Mouse (Mus musculus) forebrain, embryonic 10.5 days (tissue): ENCODE data around the gene Pkd2. TPM values are rescaled to one million over a fixed set of nuclear protein-coding genes. Genes with fewer than 3 reads are reported as not detected.
"Not testable (repeated sequence)": the region's sequence is repeated elsewhere in the genome, so short reads cannot be mapped to it uniquely, and the experiment has no call there.

Source experiments
- DNase-seq: peaks from one replicate; pipeline ENCODE4 v3.0.0-alpha.2; 2017; ENCODE audit warnings: low spot score; ENCODE audit errors: extremely low spot score
- H3K27ac ChIP-seq: fragments of 300-500 bp; sonication (generic); 2 replicates; pipeline ENCODE4 v1.5.1; 2016; ENCODE audit warnings: mild to moderate bottlenecking
- H3K27me3 ChIP-seq: fragments of 300-500 bp; sonication (generic); 2 replicates; pipeline ENCODE4 v1.6.1; 2016; ENCODE audit warnings: mild to moderate bottlenecking; ENCODE audit not compliant: poor library complexity, severe bottlenecking
- H3K36me3 ChIP-seq: fragments of 300-500 bp; sonication (generic); replicated peaks from 2 replicates; pipeline ENCODE4 v1.6.1; 2016; ENCODE audit warnings: mild to moderate bottlenecking, moderate library complexity
- H3K4me1 ChIP-seq: fragments of 300-500 bp; sonication (generic); 2 replicates; pipeline ENCODE4 v1.6.1; 2016
- H3K4me3 ChIP-seq: fragments of 300-500 bp; sonication (generic); 2 replicates; pipeline ENCODE4 v1.5.1; 2016; ENCODE audit warnings: mild to moderate bottlenecking, moderate library complexity
- H3K9me3 ChIP-seq: fragments of 300-500 bp; sonication (generic); 2 replicates; pipeline ENCODE4 v1.6.1; 2016; ENCODE audit warnings: mild to moderate bottlenecking, moderate library complexity
- WGBS: fragments of 180-500 bp; shearing (Covaris S2); methylation state at CpG from one replicate; pipeline ENCODE4 v1.1.7; 2016; 5-methylcytosine and 5-hydroxymethylcytosine counted together
- polyA plus RNA-seq: library from polyadenylated mRNA; unstranded; fragments of >200 nt; fragmentation: Nextera tagmentation; extraction: Ambion mirVana; gene quantifications from 2 replicates; pipeline ENCODE4 v1.2.1, GENCODE M21; 2016

Gene Pkd2
- polyA plus RNA-seq, 1 experiment from 2014 or later, result 7.7 TPM

- Histone ChIP-seq H3K27ac (no peak overlapping the region), H3K4me1 (peaks cover 13% of the 10 kb centered on the region), H3K9me3 (no peaks in the 10 kb centered on the region), H3K4me3 (no peak overlapping the region), H3K27me3 (peaks cover 11% of the 10 kb centered on the region), H3K36me3 (no peaks in the 10 kb centered on the region)
- DNase-seq, result no peak
- WGBS, result 22% methylated on average over 3 of the region's 3 CpGs
Observed at GRCm38 (mm10) chr5:104446156-104446555, 13.1 kb upstream of the Pkd2 start.

- Histone ChIP-seq H3K27me3 (peaks cover 11% of the 10 kb centered on the region), H3K4me1 (peaks cover 13% of the 10 kb centered on the region)
- DNase-seq, H3K4me3 ChIP-seq, H3K36me3 ChIP-seq, H3K9me3 ChIP-seq, H3K27ac ChIP-seq: not testable (repeated sequence)
- WGBS, result 16% methylated on average over 6 of the region's 6 CpGs
Observed at GRCm38 (mm10) chr5:104448346-104448745, 10.9 kb upstream of the Pkd2 start.

- 37% methylated on average over 3 of the region's 3 CpGs for WGBS
- no peak for DNase-seq
- H3K27me3 ChIP-seq, result peaks cover 11% of the 10 kb centered on the region
- H3K9me3 ChIP-seq, result no peaks in the 10 kb centered on the region
- H3K4me1 ChIP-seq, result peaks cover 13% of the 10 kb centered on the region
- no peak overlapping the region for H3K4me3 ChIP-seq
- no peak overlapping the region for H3K27ac ChIP-seq
- no peaks in the 10 kb centered on the region for H3K36me3 ChIP-seq
Observed at GRCm38 (mm10) chr5:104449491-104449890, 9.8 kb upstream of the Pkd2 start.

GRCm38 (mm10) chr5:104453075-104453474, 6.2 kb upstream of the Pkd2 start:
- H3K27ac ChIP-seq, result no peak overlapping the region
- peaks cover 7% of the 10 kb centered on the region for H3K36me3 ChIP-seq
- peaks cover 11% of the 10 kb centered on the region for H3K9me3 ChIP-seq
- no peak for DNase-seq
- no peak overlapping the region for H3K4me3 ChIP-seq
- 85% methylated on average over 1 of the region's 1 CpGs for WGBS
- peaks cover 2% of the 10 kb centered on the region; the same call in 1 of the 2 replicates for H3K27me3 ChIP-seq
- peaks cover 10% of the 10 kb centered on the region for H3K4me1 ChIP-seq

- no peaks in the 10 kb centered on the region for H3K27me3 ChIP-seq
- no peak for DNase-seq
- H3K4me1 ChIP-seq, result peaks cover 15% of the 10 kb centered on the region
- 92% methylated on average over 6 of the region's 6 CpGs for WGBS
- H3K36me3 ChIP-seq, result peaks cover 7% of the 10 kb centered on the region
- no peak overlapping the region for H3K27ac ChIP-seq
- no peak overlapping the region for H3K4me3 ChIP-seq
- peaks cover 11% of the 10 kb centered on the region for H3K9me3 ChIP-seq
Observed at GRCm38 (mm10) chr5:104454564-104454963, 4.7 kb upstream of the Pkd2 start.

GRCm38 (mm10) chr5:104459706-104460455, 631 bp downstream of the Pkd2 start:
- Histone ChIP-seq H3K4me3 (peak overlapping the region; percentile 73), H3K36me3 (peaks cover 34% of the 10 kb centered on the region), H3K27ac (peak overlapping the region; percentile 97), H3K9me3 (peaks cover 11% of the 10 kb centered on the region), H3K27me3 (no peaks in the 10 kb centered on the region), H3K4me1 (peaks cover 29% of the 10 kb centered on the region)
- WGBS, result under 1% methylated on average over 80 of the region's 82 CpGs
- peak; percentile 68 for DNase-seq

GRCm38 (mm10) chr5:104460456-104460838, 1.2 kb downstream of the Pkd2 start:
- WGBS, result 43% methylated on average over 3 of the region's 3 CpGs
- Histone ChIP-seq H3K4me1 (peaks cover 29% of the 10 kb centered on the region), H3K36me3 (peaks cover 40% of the 10 kb centered on the region), H3K27ac (peak overlapping the region; percentile 97), H3K27me3 (no peaks in the 10 kb centered on the region), H3K9me3 (peaks cover 11% of the 10 kb centered on the region), H3K4me3 (peak overlapping the region; percentile 73)
- DNase-seq, result no peak

GRCm38 (mm10) chr5:104460856-104461255, 1.6 kb downstream of the Pkd2 start:
- Histone ChIP-seq H3K9me3 (peaks cover 11% of the 10 kb centered on the region), H3K36me3 (peaks cover 44% of the 10 kb centered on the region), H3K27ac (no peak overlapping the region), H3K27me3 (no peaks in the 10 kb centered on the region), H3K4me3 (peak overlapping the region; percentile 73), H3K4me1 (peaks cover 29% of the 10 kb centered on the region)
- 70% methylated on average over 7 of the region's 7 CpGs for WGBS
- no peak for DNase-seq

GRCm38 (mm10) chr5:104465279-104465678, 6.0 kb downstream of the Pkd2 start:
- 94% methylated on average over 8 of the region's 8 CpGs for WGBS
- Histone ChIP-seq H3K9me3 (no peaks in the 10 kb centered on the region), H3K36me3 (peaks cover 71% of the 10 kb centered on the region), H3K27ac (no peak overlapping the region), H3K4me3 (no peak overlapping the region), H3K27me3 (no peaks in the 10 kb centered on the region), H3K4me1 (peaks cover 12% of the 10 kb centered on the region)
- no peak for DNase-seq

- Histone ChIP-seq H3K36me3 (peaks cover 74% of the 10 kb centered on the region), H3K4me3 (no peak overlapping the region), H3K9me3 (no peaks in the 10 kb centered on the region), H3K27ac (no peak overlapping the region), H3K4me1 (peaks cover 7% of the 10 kb centered on the region), H3K27me3 (no peaks in the 10 kb centered on the region)
- WGBS, result 91% methylated on average over 12 of the region's 12 CpGs
- no peak for DNase-seq
Observed at GRCm38 (mm10) chr5:104465731-104466130, 6.5 kb downstream of the Pkd2 start.

GRCm38 (mm10) chr5:104466816-104467215, 7.6 kb downstream of the Pkd2 start:
- 97% methylated on average over 16 of the region's 16 CpGs for WGBS
- H3K4me1 ChIP-seq, result no peaks in the 10 kb centered on the region
- H3K36me3 ChIP-seq, result peaks cover 85% of the 10 kb centered on the region
- no peaks in the 10 kb centered on the region for H3K27me3 ChIP-seq
- no peak overlapping the region for H3K4me3 ChIP-seq
- DNase-seq, result no peak
- no peak overlapping the region for H3K27ac ChIP-seq
- no peaks in the 10 kb centered on the region for H3K9me3 ChIP-seq

GRCm38 (mm10) chr5:104468586-104468985, 9.3 kb downstream of the Pkd2 start:
- Histone ChIP-seq H3K27me3 (no peaks in the 10 kb centered on the region), H3K36me3 (peaks cover 88% of the 10 kb centered on the region), H3K9me3 (no peaks in the 10 kb centered on the region), H3K4me3 (no peak overlapping the region), H3K27ac (no peak overlapping the region), H3K4me1 (no peaks in the 10 kb centered on the region)
- WGBS, result 94% methylated on average over 5 of the region's 5 CpGs
- DNase-seq, result no peak

- DNase-seq, result no peak
- Histone ChIP-seq H3K4me1 (no peaks in the 10 kb centered on the region), H3K27me3 (no peaks in the 10 kb centered on the region), H3K27ac (no peak overlapping the region), H3K4me3 (no peak overlapping the region), H3K9me3 (no peaks in the 10 kb centered on the region), H3K36me3 (peaks cover 64% of the 10 kb centered on the region)
- WGBS, result 94% methylated on average over 5 of the region's 5 CpGs
Observed at GRCm38 (mm10) chr5:104470981-104471391, 11.7 kb downstream of the Pkd2 start.
